Mouse (Mus musculus) heart, adult 11 months (tissue): ENCODE results near the gene Krt18.

Experiments
- DNase-seq: peaks from one replicate; pipeline ENCODE4 v3.0.0; 2022

The Krt18 gene

GRCm38 (mm10) chr15:102070476-102071467 is 42.8 kb downstream of the Krt18 start:
- DNase-seq: no peak

GRCm38 (mm10) chr15:102072963-102073558 is 45.1 kb downstream of the Krt18 start:
- DNase-seq: no peak

- DNase-seq: peak; percentile 100
These were observed 45.6 kb downstream of the Krt18 start, which contains the start of gene Eif4b for GRCm38 (mm10) chr15:102073559-102074069. TSS of gene Eif4b (plus strand) at chr15:102073773.

- DNase-seq: peak; percentile 98
These were observed 46.2 kb downstream of the Krt18 start for GRCm38 (mm10) chr15:102074070-102074731.

- DNase-seq: no peak
These were observed 47.1 kb downstream of the Krt18 start for GRCm38 (mm10) chr15:102074876-102075585.

GRCm38 (mm10) chr15:102077111-102077677 is 49.2 kb downstream of the Krt18 start:
- no peak for DNase-seq

- peak; percentile 81 for DNase-seq
These were observed 51.2 kb downstream of the Krt18 start for GRCm38 (mm10) chr15:102079221-102079620.

GRCm38 (mm10) chr15:102079924-102080323 is 51.9 kb downstream of the Krt18 start:
- peak; percentile 34 for DNase-seq

- no peak for DNase-seq
These were observed 52.4 kb downstream of the Krt18 start for GRCm38 (mm10) chr15:102080429-102080828.
